Mouse (Mus musculus) embryonic facial prominence, embryonic 14.5 days (tissue): ENCODE measurements at regions not wholly inside any gene's neighbourhood (a gene's known extent, or its start where the extent isn't known, plus 50 kb on each side); places are given as distances from the start of the nearest gene placed in this dataset.

ENCODE experiments used
- ATAC-seq: fragments of 200-750 bp; cut with Nextera tagmentation; 2 replicates; pipeline ENCODE4 v1.8.0; 2017; ENCODE audit warnings: low read depth, moderate number of reproducible peaks, moderate TSS enrichment
- DNase-seq: peaks from one replicate; pipeline ENCODE4 v3.0.0-alpha.2; 2015; ENCODE audit warnings: low spot score
- H3K27ac ChIP-seq: fragments of 300-500 bp; sonication (generic); replicated peaks from 2 replicates; pipeline ENCODE4 v1.5.1; 2014; ENCODE audit warnings: low read depth, mild to moderate bottlenecking, low read length, moderate library complexity
- H3K27me3 ChIP-seq: fragments of 300-500 bp; sonication (generic); replicated peaks from 2 replicates; pipeline ENCODE4 v1.6.1; 2014; ENCODE audit warnings: low read length; ENCODE audit not compliant: control insufficient read depth, insufficient read depth
- H3K36me3 ChIP-seq: fragments of 300-500 bp; sonication (generic); 2 replicates; pipeline ENCODE4 v1.6.1; 2014; ENCODE audit warnings: low read length, mixed read lengths; ENCODE audit not compliant: control insufficient read depth, insufficient read depth
- H3K4me1 ChIP-seq: fragments of 300-500 bp; sonication (generic); 2 replicates; pipeline ENCODE4 v1.6.1; 2014; ENCODE audit warnings: antibody characterized with exemption, low read length; ENCODE audit not compliant: control insufficient read depth, insufficient read depth
- H3K4me2 ChIP-seq: fragments of 300-500 bp; sonication (generic); 2 replicates; pipeline ENCODE4 v1.6.1; 2014; ENCODE audit warnings: low read depth, mild to moderate bottlenecking, low read length, moderate library complexity, mixed read lengths
- H3K4me3 ChIP-seq: fragments of 300-500 bp; sonication (generic); 2 replicates; pipeline ENCODE4 v1.5.1; 2014; ENCODE audit warnings: low read depth, mild to moderate bottlenecking, low read length
- H3K9ac ChIP-seq: fragments of 300-500 bp; sonication (generic); 2 replicates; pipeline ENCODE4 v1.6.1; 2014; ENCODE audit warnings: low read depth, mild to moderate bottlenecking, low read length, moderate library complexity, mixed read lengths
- H3K9me3 ChIP-seq: fragments of 300-500 bp; sonication (generic); 2 replicates; pipeline ENCODE4 v1.6.1; 2016; ENCODE audit warnings: low read length; ENCODE audit not compliant: control insufficient read depth
- WGBS: fragments of 180-500 bp; shearing (Covaris S2); extraction: QIAGEN DNeasy Blood & Tissue Kit; methylation state at CpG from one replicate; pipeline ENCODE4 v1.1.7; 2014; 5-methylcytosine and 5-hydroxymethylcytosine counted together

- WGBS = 72% methylated on average over 5 of the region's 5 CpGs
- no peaks in the 10 kb centered on the region for H3K9me3 ChIP-seq
- no peak overlapping the region for H3K9ac ChIP-seq
- no peaks in the 10 kb centered on the region for H3K27me3 ChIP-seq
- DNase-seq (no peak), ATAC-seq (no peak)
- no peaks in the 10 kb centered on the region for H3K4me1 ChIP-seq
- no peak overlapping the region for H3K27ac ChIP-seq
- H3K4me2 ChIP-seq = no peak overlapping the region
- H3K4me3 ChIP-seq = no peak overlapping the region
- H3K36me3 ChIP-seq = no peaks in the 10 kb centered on the region
Observed at GRCm38 (mm10) chr1:88851931-88852330, 149.9 kb upstream of the Arl4c start.

GRCm38 (mm10) chr1:88860871-88861589 lies 159.0 kb upstream of the Arl4c start:
- DNase-seq (peak; percentile 45), ATAC-seq (no peak)
- Histone ChIP-seq H3K9ac (no peak overlapping the region), H3K36me3 (no peaks in the 10 kb centered on the region), H3K9me3 (no peaks in the 10 kb centered on the region), H3K4me3 (no peak overlapping the region), H3K27ac (no peak overlapping the region), H3K4me2 (no peak overlapping the region), H3K4me1 (no peaks in the 10 kb centered on the region), H3K27me3 (no peaks in the 10 kb centered on the region)
- WGBS = 36% methylated on average over 7 of the region's 7 CpGs

- no peak for DNase-seq
- H3K4me1 ChIP-seq = no peaks in the 10 kb centered on the region
- H3K36me3 ChIP-seq = no peaks in the 10 kb centered on the region
- WGBS = 65% methylated on average over 4 of the region's 4 CpGs
- H3K4me3 ChIP-seq = no peak overlapping the region
- no peaks in the 10 kb centered on the region for H3K27me3 ChIP-seq
- H3K27ac ChIP-seq = no peak overlapping the region
- no peak overlapping the region for H3K9ac ChIP-seq
- H3K9me3 ChIP-seq = no peaks in the 10 kb centered on the region
- no peak overlapping the region for H3K4me2 ChIP-seq
- no peak for ATAC-seq
Observed at GRCm38 (mm10) chr1:88861590-88861935, 159.5 kb upstream of the Arl4c start.

GRCm38 (mm10) chr1:88865436-88865835 lies 163.4 kb upstream of the Arl4c start:
- Histone ChIP-seq H3K4me3 (no peak overlapping the region), H3K4me2 (no peak overlapping the region), H3K27ac (no peak overlapping the region), H3K4me1 (peaks cover 4% of the 10 kb centered on the region; the same call in 1 of the 2 replicates), H3K9ac (no peak overlapping the region), H3K9me3 (no peaks in the 10 kb centered on the region), H3K36me3 (no peaks in the 10 kb centered on the region), H3K27me3 (no peaks in the 10 kb centered on the region)
- DNase-seq (no peak), ATAC-seq (no peak)
- WGBS = 23% methylated on average over 6 of the region's 6 CpGs

GRCm38 (mm10) chr1:88866571-88866970 lies 164.6 kb upstream of the Arl4c start:
- H3K27me3 ChIP-seq = no peaks in the 10 kb centered on the region
- no peaks in the 10 kb centered on the region for H3K36me3 ChIP-seq
- 73% methylated on average over 2 of the region's 2 CpGs for WGBS
- no peak overlapping the region for H3K27ac ChIP-seq
- peaks cover 4% of the 10 kb centered on the region; the same call in 1 of the 2 replicates for H3K4me1 ChIP-seq
- ATAC-seq = no peak
- H3K4me3 ChIP-seq = no peak overlapping the region
- no peak overlapping the region for H3K4me2 ChIP-seq
- no peaks in the 10 kb centered on the region for H3K9me3 ChIP-seq
- DNase-seq = no peak
- no peak overlapping the region for H3K9ac ChIP-seq

GRCm38 (mm10) chr1:88867138-88867537 lies 165.1 kb upstream of the Arl4c start:
- Histone ChIP-seq H3K27me3 (no peaks in the 10 kb centered on the region), H3K27ac (no peak overlapping the region), H3K36me3 (no peaks in the 10 kb centered on the region), H3K4me3 (no peak overlapping the region), H3K9me3 (no peaks in the 10 kb centered on the region), H3K4me1 (peaks cover 4% of the 10 kb centered on the region; the same call in 1 of the 2 replicates), H3K4me2 (no peak overlapping the region), H3K9ac (no peak overlapping the region)
- no peak for DNase-seq
- no peak for ATAC-seq
- 70% methylated on average over 3 of the region's 3 CpGs for WGBS

GRCm38 (mm10) chr1:88869885-88870284 lies 167.9 kb upstream of the Arl4c start:
- peak; percentile 34 for DNase-seq
- WGBS = 54% methylated on average over 4 of the region's 4 CpGs

GRCm38 (mm10) chr1:88875356-88875755 lies 173.3 kb upstream of the Arl4c start:
- Histone ChIP-seq H3K4me2 (no peak overlapping the region), H3K27me3 (no peaks in the 10 kb centered on the region), H3K9ac (no peak overlapping the region), H3K9me3 (no peaks in the 10 kb centered on the region), H3K4me3 (no peak overlapping the region), H3K4me1 (no peaks in the 10 kb centered on the region; the same call in 1 of the 2 replicates), H3K27ac (no peak overlapping the region), H3K36me3 (no peaks in the 10 kb centered on the region)
- DNase-seq (no peak), ATAC-seq (no peak)
- 65% methylated on average over 6 of the region's 6 CpGs for WGBS

More at GRCm38 (mm10) chr1:88869885-88870284, 167.9 kb upstream of the Arl4c start:
- H3K4me3 ChIP-seq = no peak overlapping the region
- H3K9me3 ChIP-seq = no peaks in the 10 kb centered on the region
- ATAC-seq = no peak
- H3K27ac ChIP-seq = no peak overlapping the region
- peaks cover 4% of the 10 kb centered on the region; the same call in 1 of the 2 replicates for H3K4me1 ChIP-seq
- H3K4me2 ChIP-seq = no peak overlapping the region
- H3K9ac ChIP-seq = no peak overlapping the region
- H3K27me3 ChIP-seq = no peaks in the 10 kb centered on the region
- no peaks in the 10 kb centered on the region for H3K36me3 ChIP-seq

GRCm38 (mm10) chr1:88877441-88877840 lies 175.4 kb upstream of the Arl4c start:
- no peak overlapping the region for H3K4me2 ChIP-seq
- no peaks in the 10 kb centered on the region for H3K9me3 ChIP-seq
- no peaks in the 10 kb centered on the region for H3K36me3 ChIP-seq
- no peaks in the 10 kb centered on the region; the same call in 1 of the 2 replicates for H3K4me1 ChIP-seq
- no peak for DNase-seq
- no peak overlapping the region for H3K9ac ChIP-seq
- no peak for ATAC-seq
- H3K4me3 ChIP-seq = no peak overlapping the region
- no peaks in the 10 kb centered on the region for H3K27me3 ChIP-seq
- H3K27ac ChIP-seq = no peak overlapping the region
- WGBS = 76% methylated on average over 11 of the region's 11 CpGs
